Mouse (Mus musculus) liver, adult 2 months (tissue): ENCODE measurements at regions not wholly inside any gene's neighbourhood (a gene's known extent, or its start where the extent isn't known, plus 50 kb on each side); places are given as distances from the start of the nearest gene placed in this dataset.

Experiments
- DNase-seq: peaks from one replicate; pipeline ENCODE4 v3.0.0-alpha.2; 2011; ENCODE audit warnings: low read depth, low spot score; ENCODE audit errors: extremely low read depth
- H3K27ac ChIP-seq: fragments of 200-500 bp; replicated peaks from 2 replicates; pipeline ENCODE4 v1.5.1; 2012; ENCODE audit warnings: low read depth, mild to moderate bottlenecking, control low read depth, inconsistent platforms, low read length; ENCODE audit not compliant: insufficient read depth
- H3K27me3 ChIP-seq: fragments of 200-500 bp; 2 replicates; pipeline ENCODE4 v1.6.1; 2012; ENCODE audit warnings: mild to moderate bottlenecking, moderate library complexity, low read length, inconsistent platforms; ENCODE audit not compliant: control insufficient read depth, insufficient read depth
- H3K36me3 ChIP-seq: fragments of 200-500 bp; 2 replicates; pipeline ENCODE4 v1.6.1; 2012; ENCODE audit warnings: low read length, inconsistent platforms; ENCODE audit not compliant: control insufficient read depth, insufficient read depth
- H3K4me1 ChIP-seq: fragments of 200-500 bp; 2 replicates; pipeline ENCODE4 v1.6.1; 2011; ENCODE audit warnings: low read length; ENCODE audit not compliant: control insufficient read depth, insufficient read depth
- H3K4me3 ChIP-seq: fragments of 200-500 bp; 2 replicates; pipeline ENCODE4 v1.5.1; 2011; ENCODE audit warnings: low read depth, mild to moderate bottlenecking, control low read depth, low read length, moderate library complexity; ENCODE audit not compliant: insufficient read depth
- H3K79me2 ChIP-seq: fragments of 200-500 bp; 2 replicates; pipeline ENCODE4 v1.6.1; 2012; ENCODE audit warnings: inconsistent platforms, mild to moderate bottlenecking, low read length, moderate library complexity; ENCODE audit not compliant: control insufficient read depth, insufficient read depth
- H3K9ac ChIP-seq: fragments of 200-500 bp; 2 replicates; pipeline ENCODE4 v1.6.1; 2012; ENCODE audit warnings: low read depth, mild to moderate bottlenecking, control low read depth, inconsistent platforms, low read length
- CTCF ChIP-seq: fragments of 200-500 bp; IDR thresholded peaks from 2 replicates; pipeline ENCODE4 v1.5.1; 2011; ENCODE audit warnings: low read depth, low read length, control low read depth
- POLR2A ChIP-seq: fragments of 200-500 bp; IDR thresholded peaks from 2 replicates; pipeline ENCODE4 v1.6.1; 2011; ENCODE audit warnings: low read length, control low read depth; ENCODE audit not compliant: insufficient read depth; ENCODE audit errors: extremely low read depth
- WGBS: fragments of 180-500 bp; shearing (Covaris S2); methylation state at CpG from one replicate; pipeline ENCODE4 v1.1.7; 2018; 5-methylcytosine and 5-hydroxymethylcytosine counted together

GRCm38 (mm10) chr4:47704607-47705006 lies 230.1 kb downstream of the Sec61b start:
- no peak for TF ChIP-seq CTCF
- no peak for TF ChIP-seq POLR2A
- DNase-seq = no peak
- no peak overlapping the region for H3K4me3 ChIP-seq
- H3K27me3 ChIP-seq = no peaks in the 10 kb centered on the region
- no peaks in the 10 kb centered on the region for H3K4me1 ChIP-seq
- no peak overlapping the region for H3K9ac ChIP-seq
- H3K79me2 ChIP-seq = no peaks in the 10 kb centered on the region
- WGBS = 69% methylated on average over 4 of the region's 4 CpGs
- no peak overlapping the region for H3K27ac ChIP-seq
- H3K36me3 ChIP-seq = no peaks in the 10 kb centered on the region

DNA sequence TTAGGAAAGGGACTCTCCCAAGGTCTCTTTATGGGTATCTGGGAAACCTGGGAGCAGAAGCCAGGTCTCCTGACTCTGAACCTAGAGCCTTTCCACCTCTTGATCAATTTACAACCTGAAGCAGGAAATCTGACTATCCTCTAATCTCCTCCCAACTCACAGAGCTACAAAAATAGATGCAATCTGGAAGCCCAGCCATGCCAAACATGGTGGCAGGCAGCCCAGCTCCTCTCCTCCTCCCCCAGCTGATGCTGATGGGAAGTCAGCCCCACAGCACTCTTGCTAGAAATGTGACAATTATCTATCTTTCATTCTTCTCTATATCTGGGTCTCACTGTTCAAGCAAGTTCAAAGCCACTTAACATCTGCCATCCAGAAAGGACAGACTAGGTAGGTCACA lies 233.5 kb downstream of the Sec61b start:
- TF ChIP-seq CTCF (no peak), POLR2A (no peak)
- H3K4me3 ChIP-seq = no peak overlapping the region

GRCm38 (mm10) chr4:47713387-47713786 lies 238.9 kb downstream of the Sec61b start:
- TF ChIP-seq POLR2A (no peak), CTCF (no peak)
- 83% methylated on average over 7 of the region's 7 CpGs for WGBS
- Histone ChIP-seq H3K36me3 (no peaks in the 10 kb centered on the region), H3K79me2 (no peaks in the 10 kb centered on the region), H3K9ac (no peak overlapping the region), H3K27ac (no peak overlapping the region), H3K4me3 (no peak overlapping the region), H3K27me3 (no peaks in the 10 kb centered on the region), H3K4me1 (no peaks in the 10 kb centered on the region)
- DNase-seq = no peak

More for the DNA sequence above, 233.5 kb downstream of the Sec61b start:
- Histone ChIP-seq H3K9ac (no peak overlapping the region), H3K4me1 (no peaks in the 10 kb centered on the region), H3K27ac (no peak overlapping the region), H3K27me3 (no peaks in the 10 kb centered on the region), H3K36me3 (no peaks in the 10 kb centered on the region), H3K79me2 (no peaks in the 10 kb centered on the region)
- DNase-seq = no peak

GRCm38 (mm10) chr4:47724331-47725004 lies 250.0 kb downstream of the Sec61b start:
- TF ChIP-seq CTCF = no peak
- no peak for TF ChIP-seq POLR2A

GRCm38 (mm10) chr4:47725005-47725340 lies 250.5 kb downstream of the Sec61b start:
- H3K4me1 ChIP-seq = no peaks in the 10 kb centered on the region
- no peak overlapping the region for H3K4me3 ChIP-seq
- TF ChIP-seq POLR2A = no peak
- no peak for TF ChIP-seq CTCF
- H3K27ac ChIP-seq = no peak overlapping the region
- no peaks in the 10 kb centered on the region; the same call in 1 of the 2 replicates for H3K27me3 ChIP-seq
- no peaks in the 10 kb centered on the region for H3K36me3 ChIP-seq
- WGBS = 33% methylated on average over 3 of the region's 3 CpGs
- no peak overlapping the region for H3K9ac ChIP-seq
- DNase-seq = no peak
- no peaks in the 10 kb centered on the region for H3K79me2 ChIP-seq

More at GRCm38 (mm10) chr4:47724331-47725004, 250.0 kb downstream of the Sec61b start:
- H3K79me2 ChIP-seq = no peaks in the 10 kb centered on the region
- H3K9ac ChIP-seq = no peak overlapping the region
- no peaks in the 10 kb centered on the region for H3K36me3 ChIP-seq
- H3K4me3 ChIP-seq = no peak overlapping the region
- DNase-seq = no peak
- WGBS = 33% methylated on average over 8 of the region's 8 CpGs
- no peaks in the 10 kb centered on the region for H3K4me1 ChIP-seq
- no peaks in the 10 kb centered on the region; the same call in 1 of the 2 replicates for H3K27me3 ChIP-seq
- no peak overlapping the region for H3K27ac ChIP-seq

DNA sequence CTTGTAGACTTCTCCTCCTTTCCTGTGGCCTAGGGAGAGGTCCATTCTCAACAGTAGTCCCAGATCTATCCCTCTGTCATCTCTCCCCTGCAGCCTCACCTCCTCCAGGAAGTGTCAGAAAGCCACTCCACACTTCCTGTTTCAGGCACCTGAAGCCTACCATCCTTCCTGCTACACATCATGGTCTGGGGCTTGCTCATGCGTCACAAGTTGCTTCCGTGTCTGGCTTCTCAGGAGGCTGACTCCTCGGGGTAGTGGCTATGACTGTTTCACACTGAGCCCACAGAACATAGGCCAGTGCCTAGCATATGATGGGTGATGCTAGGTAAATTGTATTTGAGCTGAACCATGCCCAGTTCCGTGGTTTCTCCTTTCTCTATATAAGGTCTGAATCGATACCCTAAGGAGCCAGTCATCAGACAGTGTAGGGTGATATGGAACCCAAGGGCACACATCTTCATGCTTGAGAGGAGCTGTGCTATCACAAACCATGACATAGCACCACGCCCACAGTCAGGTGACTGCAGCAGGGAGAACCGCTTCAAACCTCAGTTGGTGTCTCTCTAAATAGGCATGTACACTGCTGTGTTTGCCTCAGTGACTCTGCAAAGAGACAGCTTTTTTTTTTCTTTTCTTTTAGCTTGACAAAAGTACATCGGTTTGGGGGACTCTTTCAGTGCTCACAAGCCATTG lies 272.2 kb downstream of the Sec61b start:
- Histone ChIP-seq H3K4me3 (no peak overlapping the region), H3K36me3 (no peaks in the 10 kb centered on the region), H3K9ac (no peak overlapping the region), H3K27me3 (no peaks in the 10 kb centered on the region), H3K27ac (no peak overlapping the region), H3K4me1 (no peaks in the 10 kb centered on the region), H3K79me2 (no peaks in the 10 kb centered on the region)
- WGBS = 80% methylated on average over 8 of the region's 8 CpGs
- no peak for TF ChIP-seq CTCF
- TF ChIP-seq POLR2A = no peak
- DNase-seq = no peak
